In genomic region chr17:80018239-80018975, GRCm38 (mm10) we compare ENCODE assay signal across 10 mouse cellular contexts. TPM values are rescaled to one million over a fixed set of nuclear protein-coding genes. Genes with fewer than 3 reads are reported as not detected.
DNase-seq lines count a peak whose midpoint lies in the region; ATAC-seq and TF ChIP-seq lines count a peak whose summit lies in the region.
"Had no signal": no experiment of that assay in that cellular context is flagged by ENCODE, and none has a peak within 500 bp of the region (broad histone marks: within the 10 kb centered on the region; RNA-seq: fewer than 3 reads in every experiment).

No protein-coding gene starts in this region.

- H3K27ac ChIP-seq in heart, postnatal 0 days (ENCODE audit: low read depth) = no peak overlapping the region
- H3K27ac ChIP-seq in liver, embryonic 12.5 days = no peak overlapping the region
- H3K27ac ChIP-seq: forebrain, embryonic 10.5 days; hindbrain, embryonic 12.5 days had no signal

- peak overlapping the region; percentile 55; the same call in 1 of the 2 replicates for H3K4me2 ChIP-seq in heart, postnatal 0 days (ENCODE audit: low read depth, low read length)
- H3K4me2 ChIP-seq in liver, embryonic 12.5 days = peak overlapping the region; percentile 70

- H3K4me3 ChIP-seq in heart, postnatal 0 days (ENCODE audit: low read depth, low read length) = no peak overlapping the region
- no peak overlapping the region; the same call in 1 of the 2 replicates for H3K4me3 ChIP-seq in liver, embryonic 12.5 days
- H3K4me3 ChIP-seq: hindbrain, embryonic 12.5 days had no signal

- no peak for ATAC-seq in heart, postnatal 0 days (ENCODE audit: insufficient read depth, low read depth)
- ATAC-seq in liver, embryonic 12.5 days = peak; percentile 11

- TF ChIP-seq EP300 in heart, postnatal 0 days (IDR thresholded peaks at IDR 0.05; ENCODE audit: low read depth) = no peak

- H3K27me3 ChIP-seq in heart, postnatal 0 days (ENCODE audit: control insufficient read depth, insufficient read depth, low read length) = no peaks in the 10 kb centered on the region
- H3K27me3 ChIP-seq in liver, embryonic 12.5 days (replicated peaks) = no peaks in the 10 kb centered on the region
- H3K27me3 ChIP-seq: hindbrain, embryonic 12.5 days had no signal

- H3K9ac ChIP-seq in heart, postnatal 0 days (replicated peaks; ENCODE audit: low read depth, low read length) = no peak overlapping the region
- peak overlapping the region; percentile 58 for H3K9ac ChIP-seq in liver, embryonic 12.5 days
- H3K9ac ChIP-seq: hindbrain, embryonic 12.5 days had no signal

- no peaks in the 10 kb centered on the region for H3K4me1 ChIP-seq in heart, postnatal 0 days (ENCODE audit: control insufficient read depth, insufficient read depth)
- peaks cover 57% of the 10 kb centered on the region for H3K4me1 ChIP-seq in liver, embryonic 12.5 days

- WGBS in heart, postnatal 0 days = 47% methylated on average over 12 of the region's 12 CpGs
- WGBS in liver, embryonic 12.5 days (ENCODE audit: insufficient replicate concordance) = 37% methylated on average over 12 of the region's 12 CpGs

- H3K9me3 ChIP-seq in heart, postnatal 0 days (replicated peaks; ENCODE audit: control insufficient read depth, low read length) = no peaks in the 10 kb centered on the region
- H3K9me3 ChIP-seq in liver, embryonic 12.5 days (replicated peaks) = no peaks in the 10 kb centered on the region
- H3K9me3 ChIP-seq: forebrain, embryonic 10.5 days; hindbrain, embryonic 12.5 days had no signal

- no peaks in the 10 kb centered on the region for H3K36me3 ChIP-seq in heart, postnatal 0 days (replicated peaks; ENCODE audit: control insufficient read depth, insufficient read depth, low read length)
- H3K36me3 ChIP-seq in liver, embryonic 12.5 days = no peaks in the 10 kb centered on the region
- H3K36me3 ChIP-seq: forebrain, embryonic 10.5 days; hindbrain, embryonic 12.5 days had no signal

- no peak for DNase-seq in heart, postnatal 0 days (ENCODE audit: low spot score)
- DNase-seq in heart, adult 8-10 months (ENCODE audit: low spot score) = no peak
- DNase-seq in testis, postnatal 10 days (ENCODE audit: low spot score) = peak; percentile 38
- DNase-seq in testis, postnatal 14 days (ENCODE audit: low spot score) = no peak
- no peak for DNase-seq in yolk sac, embryonic 10.5 days (ENCODE audit: low spot score)
- DNase-seq in left cerebral cortex, adult 11 months (ENCODE audit: low spot score) = no peak
- DNase-seq: cerebellum, adult 11-12 months had no signal

- TF ChIP-seq CTCF in heart, postnatal 0 days (IDR thresholded peaks at IDR 0.05; ENCODE audit: low read depth) = no peak

RNA-seq across cellular contexts. Expression of gene Hnrnpll, which starts 43.7 kb away (rescaled TPM):
- 36.8 and 37.5 TPM in 2 replicates for total RNA-seq in heart, postnatal 0 days (2014; rRNA removed; ENCODE audit: low replicate concordance)
- 19.0 TPM in 2 replicates for polyA plus RNA-seq in heart, postnatal 0 days (2015; fragmentation: Nextera tagmentation; extraction: Ambion mirVana)
- 10 to 100 TPM; 18.3 to 22.9 (median 22.5) TPM for total RNA-seq in heart, adult 8-10 months (2022)
- 50.2 and 52.5 TPM in 2 replicates for polyA plus RNA-seq in liver, embryonic 12.5 days (2016; fragmentation: Nextera tagmentation; extraction: Ambion mirVana)
